Mouse (Mus musculus) kidney, postnatal 0 days (tissue): ENCODE data around the gene Casp3. TPM values are rescaled to one million over a fixed set of nuclear protein-coding genes. Genes with fewer than 3 reads are reported as not detected.
"Not testable (repeated sequence)": the region's sequence is repeated elsewhere in the genome, so short reads cannot be mapped to it uniquely, and the experiment has no call there.

Experiments used
- ATAC-seq: fragments of 200-750 bp; cut with Nextera tagmentation; replicated peaks from 2 replicates; pipeline ENCODE4 v1.8.0; 2017; ENCODE audit warnings: low read depth, moderate number of reproducible peaks, moderate TSS enrichment, moderate library complexity; ENCODE audit not compliant: low FRiP score
- DNase-seq: peaks from one replicate; pipeline ENCODE4 v3.0.0-alpha.2; 2016; ENCODE audit warnings: low spot score
- H3K27ac ChIP-seq: fragments of 300-500 bp; sonication (generic); 2 replicates; pipeline ENCODE4 v1.5.1; 2014; ENCODE audit warnings: mild to moderate bottlenecking
- H3K27me3 ChIP-seq: fragments of 300-500 bp; sonication (generic); 2 replicates; pipeline ENCODE4 v1.6.1; 2014; ENCODE audit warnings: low read length, mixed read lengths; ENCODE audit not compliant: insufficient read depth
- H3K36me3 ChIP-seq: fragments of 300-500 bp; sonication (generic); 2 replicates; pipeline ENCODE4 v1.6.1; 2014; ENCODE audit warnings: low read length, mixed read lengths; ENCODE audit not compliant: insufficient read depth
- H3K4me1 ChIP-seq: fragments of 300-500 bp; sonication (generic); replicated peaks from 2 replicates; pipeline ENCODE4 v1.6.1; 2014; ENCODE audit warnings: antibody characterized with exemption, low read length, mixed read lengths; ENCODE audit not compliant: insufficient read depth
- H3K4me2 ChIP-seq: fragments of 300-500 bp; sonication (generic); 2 replicates; pipeline ENCODE4 v1.6.1; 2014; ENCODE audit warnings: mild to moderate bottlenecking, low read length, moderate library complexity, mixed read lengths
- H3K4me3 ChIP-seq: fragments of 300-500 bp; sonication (generic); replicated peaks from 2 replicates; pipeline ENCODE4 v1.5.1; 2014; ENCODE audit warnings: low read depth, low read length
- H3K9ac ChIP-seq: fragments of 300-500 bp; sonication (generic); 2 replicates; pipeline ENCODE4 v1.6.1; 2014; ENCODE audit warnings: low read depth, low read length
- H3K9me3 ChIP-seq: fragments of 300-500 bp; sonication (generic); replicated peaks from 2 replicates; pipeline ENCODE4 v1.6.1; 2016; ENCODE audit warnings: low read length, inconsistent platforms, mixed read lengths
- CTCF ChIP-seq: IDR thresholded peaks from 2 replicates; pipeline ENCODE4 v1.5.1; 2016; ENCODE audit warnings: antibody characterized with exemption, low read depth, mild to moderate bottlenecking, moderate library complexity
- WGBS: fragments of 180-500 bp; shearing (Covaris S2); extraction: QIAGEN DNeasy Blood & Tissue Kit; methylation state at CpG from one replicate; pipeline ENCODE4 v1.1.7; 2014; 5-methylcytosine and 5-hydroxymethylcytosine counted together
- polyA plus RNA-seq: library from polyadenylated mRNA; unstranded; fragments of >200 nt; fragmentation: Nextera tagmentation; extraction: Ambion mirVana; gene quantifications from 2 replicates; pipeline ENCODE4 v1.2.1, GENCODE M21; 2015

Casp3 gene
- polyA plus RNA-seq, 1 experiment from 2014 or later = 53.5 TPM

GRCm38 (mm10) chr8:46573964-46574363 lies 43.1 kb upstream of the Casp3 start:
- H3K4me1 ChIP-seq = no peaks in the 10 kb centered on the region
- no peak for TF ChIP-seq CTCF
- ATAC-seq (no peak), DNase-seq (no peak)
- H3K27ac ChIP-seq = no peak overlapping the region
- no peak overlapping the region for H3K4me2 ChIP-seq
- no peaks in the 10 kb centered on the region for H3K27me3 ChIP-seq
- peaks cover 20% of the 10 kb centered on the region for H3K36me3 ChIP-seq
- no peak overlapping the region for H3K9ac ChIP-seq
- H3K4me3 ChIP-seq = no peak overlapping the region
- WGBS = 85% methylated on average over 2 of the region's 2 CpGs
- no peaks in the 10 kb centered on the region for H3K9me3 ChIP-seq

GRCm38 (mm10) chr8:46578794-46579193 lies 38.3 kb upstream of the Casp3 start:
- H3K27me3 ChIP-seq = no peaks in the 10 kb centered on the region
- H3K4me3 ChIP-seq = no peak overlapping the region
- no peaks in the 10 kb centered on the region for H3K9me3 ChIP-seq
- no peak overlapping the region for H3K9ac ChIP-seq
- no peak overlapping the region for H3K4me2 ChIP-seq
- ATAC-seq (no peak), DNase-seq (no peak)
- peaks cover 30% of the 10 kb centered on the region for H3K36me3 ChIP-seq
- no peak overlapping the region for H3K27ac ChIP-seq
- WGBS = 96% methylated on average over 9 of the region's 9 CpGs
- no peak for TF ChIP-seq CTCF
- H3K4me1 ChIP-seq = no peaks in the 10 kb centered on the region

- not testable (repeated sequence) for DNase-seq, H3K9ac ChIP-seq, H3K9me3 ChIP-seq, H3K27me3 ChIP-seq, H3K36me3 ChIP-seq, H3K27ac ChIP-seq, H3K4me3 ChIP-seq, ATAC-seq, H3K4me2 ChIP-seq, H3K4me1 ChIP-seq
- WGBS = 41% methylated on average over 4 of the region's 4 CpGs
Measured at GRCm38 (mm10) chr8:46584328-46584727, 32.8 kb upstream of the Casp3 start.

GRCm38 (mm10) chr8:46585576-46585975 lies 31.5 kb upstream of the Casp3 start:
- H3K9me3 ChIP-seq = no peaks in the 10 kb centered on the region
- peaks cover 7% of the 10 kb centered on the region; the same call in 1 of the 2 replicates for H3K36me3 ChIP-seq
- ATAC-seq (no peak), DNase-seq (no peak)
- H3K4me2 ChIP-seq = no peak overlapping the region
- 67% methylated on average over 3 of the region's 3 CpGs for WGBS
- H3K4me1 ChIP-seq = no peaks in the 10 kb centered on the region
- no peak overlapping the region for H3K4me3 ChIP-seq
- no peak overlapping the region for H3K27ac ChIP-seq
- H3K9ac ChIP-seq = no peak overlapping the region
- no peak for TF ChIP-seq CTCF
- H3K27me3 ChIP-seq = no peaks in the 10 kb centered on the region

DNA sequence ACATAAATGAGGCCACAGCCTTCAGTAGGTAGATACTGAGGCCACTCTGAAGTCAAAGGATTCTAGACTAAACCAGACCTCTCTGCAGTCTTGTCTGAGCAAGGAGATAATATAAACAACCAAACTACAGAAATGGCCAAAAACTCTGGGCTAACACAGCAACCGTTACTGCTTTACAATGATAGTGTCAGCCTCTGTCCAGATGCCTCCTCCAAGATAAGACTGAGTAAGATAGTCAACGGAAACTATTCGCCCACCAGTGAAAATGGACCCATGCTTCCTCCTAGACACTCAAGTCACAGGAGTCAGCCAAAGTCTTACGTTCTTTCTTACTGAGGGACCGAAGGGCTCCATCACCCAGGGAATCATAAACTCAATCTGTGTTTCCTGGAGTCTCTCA lies 29.2 kb upstream of the Casp3 start:
- H3K4me1 ChIP-seq = no peaks in the 10 kb centered on the region
- H3K27me3 ChIP-seq = no peaks in the 10 kb centered on the region
- WGBS = 90% methylated on average over 5 of the region's 5 CpGs
- no peaks in the 10 kb centered on the region for H3K36me3 ChIP-seq
- no peak overlapping the region for H3K27ac ChIP-seq
- ATAC-seq (no peak), DNase-seq (no peak)
- H3K9ac ChIP-seq = no peak overlapping the region
- H3K4me2 ChIP-seq = no peak overlapping the region
- no peaks in the 10 kb centered on the region for H3K9me3 ChIP-seq
- TF ChIP-seq CTCF = no peak
- H3K4me3 ChIP-seq = no peak overlapping the region

DNA sequence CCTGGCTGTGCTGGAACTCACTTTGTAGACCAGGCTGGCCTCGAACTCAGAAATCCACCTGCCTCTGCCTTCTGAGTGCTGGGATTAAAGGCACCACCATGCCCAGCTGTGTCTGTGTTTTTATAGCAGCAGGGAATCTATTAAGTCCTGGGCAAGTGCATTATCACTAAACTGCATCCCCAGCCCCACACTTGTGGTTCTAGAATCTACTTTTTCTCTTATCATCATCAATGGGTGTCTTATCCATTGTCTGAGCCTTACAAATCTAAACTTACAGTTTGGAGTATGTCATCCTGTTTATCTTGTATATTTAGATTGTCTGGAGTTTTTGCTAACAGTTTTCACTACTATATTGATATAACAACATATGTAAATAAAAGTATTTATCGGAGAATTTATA lies 28.4 kb upstream of the Casp3 start:
- no peaks in the 10 kb centered on the region for H3K9me3 ChIP-seq
- H3K4me3 ChIP-seq = no peak overlapping the region
- no peak for TF ChIP-seq CTCF
- H3K36me3 ChIP-seq = no peaks in the 10 kb centered on the region
- ATAC-seq (no peak), DNase-seq (no peak)
- 100% methylated on average over 2 of the region's 2 CpGs for WGBS
- no peak overlapping the region for H3K4me2 ChIP-seq
- no peaks in the 10 kb centered on the region for H3K4me1 ChIP-seq
- H3K27me3 ChIP-seq = no peaks in the 10 kb centered on the region
- H3K27ac ChIP-seq = no peak overlapping the region
- no peak overlapping the region for H3K9ac ChIP-seq

DNA sequence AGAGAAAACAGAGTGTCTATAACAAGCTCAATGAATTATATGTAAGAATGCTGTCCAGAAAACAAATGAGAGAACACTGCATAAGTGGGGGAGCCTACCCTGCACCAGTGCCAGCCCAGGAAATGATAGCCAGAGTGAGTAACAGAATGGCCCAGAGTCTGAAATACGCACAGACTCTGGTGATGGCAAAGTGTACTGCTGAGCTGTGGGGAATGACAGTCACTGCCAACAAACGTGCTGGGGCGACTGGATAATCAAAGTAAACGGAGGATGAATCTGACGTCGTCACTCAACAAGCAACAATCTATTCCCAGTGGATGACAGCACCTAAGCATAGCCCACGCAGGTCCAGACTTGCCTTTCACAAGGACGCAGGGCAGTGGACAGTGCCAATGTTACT lies 24.0 kb upstream of the Casp3 start:
- DNase-seq (no peak), ATAC-seq (no peak)
- Histone ChIP-seq H3K27ac (no peak overlapping the region), H3K4me2 (no peak overlapping the region), H3K4me3 (no peak overlapping the region), H3K36me3 (no peaks in the 10 kb centered on the region), H3K27me3 (no peaks in the 10 kb centered on the region), H3K4me1 (no peaks in the 10 kb centered on the region), H3K9me3 (no peaks in the 10 kb centered on the region), H3K9ac (no peak overlapping the region)
- TF ChIP-seq CTCF = no peak
- 80% methylated on average over 8 of the region's 8 CpGs for WGBS
